24 mouse cellular contexts compared by ENCODE assay signal in genomic region chr7:125500879-125501278, GRCm38 (mm10).
"Had no signal": no experiment of that assay in that cellular context is flagged by ENCODE, and none has a peak within 500 bp of the region (broad histone marks: within the 10 kb centered on the region; RNA-seq: fewer than 3 reads in every experiment).

No protein-coding gene starts in this region.

- H3K27me3 ChIP-seq: heart, embryonic 12.5 days; hindbrain, embryonic 12.5 days; kidney, embryonic 15.5 days; limb, embryonic 12.5 days; liver, embryonic 13.5 days had no signal

- H3K9me3 ChIP-seq: heart, embryonic 12.5 days; hindbrain, embryonic 10.5 days; hindbrain, embryonic 12.5 days; kidney, embryonic 15.5 days; limb, embryonic 10.5 days; limb, embryonic 12.5 days; liver, embryonic 13.5 days had no signal

- H3K4me3 ChIP-seq: heart, adult 2 months; heart, embryonic 12.5 days; hindbrain, embryonic 10.5 days; hindbrain, embryonic 12.5 days; kidney, embryonic 15.5 days; left cerebral cortex, adult 2 months; limb, embryonic 10.5 days; limb, embryonic 12.5 days; liver, embryonic 13.5 days had no signal

- H3K27ac ChIP-seq: heart, adult 2 months; hindbrain, embryonic 10.5 days; hindbrain, embryonic 12.5 days; hindbrain, embryonic 14.5 days; kidney, embryonic 15.5 days; kidney, postnatal 0 days; left cerebral cortex, adult 2 months; limb, embryonic 10.5 days; limb, embryonic 12.5 days; liver, embryonic 13.5 days had no signal

- DNase-seq: gastrocnemius, postnatal 14 days; heart, adult 11 months; heart, postnatal 10 days; heart, postnatal 4 days; kidney, adult 11 months; kidney, adult 2 months; kidney, adult 9 months; kidney, postnatal 14 days; kidney, postnatal 36 days; liver; liver, embryonic 13.5 days had no signal

- H3K4me2 ChIP-seq: heart, embryonic 12.5 days; hindbrain, embryonic 12.5 days; hindbrain, embryonic 14.5 days; kidney, embryonic 15.5 days; limb, embryonic 12.5 days; liver, embryonic 11.5 days; liver, embryonic 13.5 days had no signal

- H3K4me1 ChIP-seq: kidney, embryonic 15.5 days; limb, embryonic 10.5 days; limb, embryonic 12.5 days had no signal

- H3K36me3 ChIP-seq: heart, embryonic 12.5 days; hindbrain, embryonic 10.5 days; hindbrain, embryonic 12.5 days; kidney, embryonic 15.5 days; limb, embryonic 10.5 days; limb, embryonic 12.5 days; liver, embryonic 13.5 days had no signal

- H3K9ac ChIP-seq: heart, embryonic 12.5 days; hindbrain, embryonic 12.5 days; hindbrain, embryonic 14.5 days; kidney, embryonic 15.5 days; limb, embryonic 12.5 days; liver, embryonic 13.5 days had no signal

- ATAC-seq: hindbrain, embryonic 16.5 days; intestine, embryonic 16.5 days had no signal
